Comparison of ENCODE assay signal across 20 mouse cellular contexts in the genomic region with DNA sequence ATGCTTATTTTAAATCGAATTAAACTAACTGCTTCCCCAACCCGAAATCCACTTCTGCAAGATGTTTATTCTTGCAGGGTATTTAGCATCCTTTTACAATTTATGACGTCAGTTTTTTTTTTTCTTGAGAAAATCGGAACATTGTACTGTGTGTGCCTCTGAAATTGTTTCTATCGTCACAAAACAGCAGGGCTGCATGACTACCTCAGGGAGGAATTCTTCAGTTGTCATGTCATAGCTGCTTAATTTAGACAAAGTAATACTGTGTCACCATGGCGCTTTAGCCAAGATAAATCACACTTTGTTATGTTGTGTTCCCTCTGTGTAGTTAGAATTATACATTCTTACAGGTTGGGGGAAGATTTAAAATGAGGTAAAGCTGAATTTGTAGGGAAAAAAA.
A peak's percentile ranks its signal among the peaks of the same experiment; 100 is the strongest.
DNase-seq lines count a peak whose midpoint lies in the region; ATAC-seq and TF ChIP-seq lines count a peak whose summit lies in the region.
"Had no signal": no experiment of that assay in that cellular context is flagged by ENCODE, and none has a peak within 500 bp of the region (broad histone marks: within the 10 kb centered on the region; RNA-seq: fewer than 3 reads in every experiment).

No protein-coding gene starts in this region.

- DNase-seq in embryo, embryonic 10 days (ENCODE audit: low spot score) = peak; percentile 43
- DNase-seq in embryo, embryonic 9.5 days (ENCODE audit: extremely low spot score) = no peak
- no peak for DNase-seq in heart, postnatal 36 days
- DNase-seq in kidney, postnatal 0 days (ENCODE audit: low spot score) = peak; percentile 47
- no peak for DNase-seq in kidney, postnatal 25 days
- DNase-seq: cerebellum, adult 11 months; cerebellum, postnatal 25 days; gastrocnemius, postnatal 14 days; kidney, adult 18-20 months; lung, postnatal 10 days; right cerebral cortex, postnatal 25 days had no signal

- WGBS in heart, embryonic 16.5 days = 22% methylated on average over 6 of the region's 6 CpGs
- WGBS in kidney, postnatal 0 days = 27% methylated on average over 6 of the region's 6 CpGs
- WGBS in forebrain, embryonic 13.5 days = 19% methylated on average over 6 of the region's 6 CpGs
- 24% methylated on average over 6 of the region's 6 CpGs for WGBS in intestine, embryonic 15.5 days

- H3K36me3 ChIP-seq in heart, embryonic 16.5 days (ENCODE audit: control insufficient read depth, insufficient read depth) = no peaks in the 10 kb centered on the region
- H3K36me3 ChIP-seq in kidney, postnatal 0 days (ENCODE audit: insufficient read depth, low read length) = no peaks in the 10 kb centered on the region
- no peaks in the 10 kb centered on the region for H3K36me3 ChIP-seq in forebrain, embryonic 13.5 days (ENCODE audit: poor library complexity, severe bottlenecking)
- H3K36me3 ChIP-seq in intestine, embryonic 15.5 days = no peaks in the 10 kb centered on the region
- H3K36me3 ChIP-seq: embryonic facial prominence, embryonic 13.5 days; hindbrain, embryonic 10.5 days; limb, embryonic 13.5 days; liver, embryonic 15.5 days; neural tube, embryonic 12.5 days had no signal

- H3K9me3 ChIP-seq in heart, embryonic 16.5 days (replicated peaks; ENCODE audit: control insufficient read depth, low read length) = no peaks in the 10 kb centered on the region
- no peaks in the 10 kb centered on the region for H3K9me3 ChIP-seq in kidney, postnatal 0 days (replicated peaks; ENCODE audit: low read length)
- H3K9me3 ChIP-seq in forebrain, embryonic 13.5 days (replicated peaks) = no peaks in the 10 kb centered on the region
- H3K9me3 ChIP-seq in intestine, embryonic 15.5 days = no peaks in the 10 kb centered on the region
- H3K9me3 ChIP-seq: embryonic facial prominence, embryonic 13.5 days; limb, embryonic 13.5 days; liver, embryonic 15.5 days; neural tube, embryonic 12.5 days had no signal

- 0 out of 2 replicates have a peak overlapping the region, but pooled peaks have one; percentile 31 for H3K4me2 ChIP-seq in heart, embryonic 16.5 days (ENCODE audit: low read depth, low read length)
- no peak overlapping the region for H3K4me2 ChIP-seq in kidney, postnatal 0 days (ENCODE audit: low read length)
- H3K4me2 ChIP-seq in forebrain, embryonic 13.5 days = no peak overlapping the region
- no peak overlapping the region for H3K4me2 ChIP-seq in intestine, embryonic 15.5 days (replicated peaks)
- H3K4me2 ChIP-seq: embryonic facial prominence, embryonic 13.5 days; limb, embryonic 13.5 days; liver, embryonic 15.5 days; neural tube, embryonic 12.5 days had no signal

- intact Hi-C loops in heart, postnatal 36 days (cut with DNase I) = no loop called here

- H3K27ac ChIP-seq in heart, embryonic 16.5 days (ENCODE audit: low read length) = no peak overlapping the region
- H3K27ac ChIP-seq in kidney, postnatal 0 days = no peak overlapping the region
- H3K27ac ChIP-seq in forebrain, embryonic 13.5 days = no peak overlapping the region
- no peak overlapping the region for H3K27ac ChIP-seq in intestine, embryonic 15.5 days
- H3K27ac ChIP-seq: embryonic facial prominence, embryonic 13.5 days; hindbrain, embryonic 10.5 days; left cerebral cortex, adult 2 months; limb, embryonic 13.5 days; liver, embryonic 15.5 days; neural tube, embryonic 12.5 days had no signal

- H3K4me3 ChIP-seq in heart, embryonic 16.5 days (ENCODE audit: low read length) = no peak overlapping the region
- H3K4me3 ChIP-seq in kidney, postnatal 0 days (replicated peaks; ENCODE audit: low read depth, low read length) = no peak overlapping the region
- H3K4me3 ChIP-seq in forebrain, embryonic 13.5 days = no peak overlapping the region
- no peak overlapping the region for H3K4me3 ChIP-seq in intestine, embryonic 15.5 days (replicated peaks)
- H3K4me3 ChIP-seq: embryonic facial prominence, embryonic 13.5 days; hindbrain, embryonic 10.5 days; left cerebral cortex, adult 2 months; limb, embryonic 13.5 days; liver, embryonic 15.5 days; neural tube, embryonic 12.5 days had no signal

- H3K9ac ChIP-seq in heart, embryonic 16.5 days (ENCODE audit: low read length) = peak overlapping the region; percentile 38; the same call in 1 of the 2 replicates
- no peak overlapping the region for H3K9ac ChIP-seq in kidney, postnatal 0 days (ENCODE audit: low read depth, low read length)
- no peak overlapping the region for H3K9ac ChIP-seq in forebrain, embryonic 13.5 days
- no peak overlapping the region for H3K9ac ChIP-seq in intestine, embryonic 15.5 days
- H3K9ac ChIP-seq: embryonic facial prominence, embryonic 13.5 days; limb, embryonic 13.5 days; liver, embryonic 15.5 days; neural tube, embryonic 12.5 days had no signal

- no peaks in the 10 kb centered on the region for H3K27me3 ChIP-seq in heart, embryonic 16.5 days (ENCODE audit: control insufficient read depth, insufficient read depth, low read length)
- no peaks in the 10 kb centered on the region for H3K27me3 ChIP-seq in kidney, postnatal 0 days (ENCODE audit: insufficient read depth, low read length)
- H3K27me3 ChIP-seq in forebrain, embryonic 13.5 days = no peaks in the 10 kb centered on the region
- no peaks in the 10 kb centered on the region for H3K27me3 ChIP-seq in intestine, embryonic 15.5 days (replicated peaks)
- H3K27me3 ChIP-seq: embryonic facial prominence, embryonic 13.5 days; limb, embryonic 13.5 days; liver, embryonic 15.5 days; neural tube, embryonic 12.5 days had no signal

- H3K4me1 ChIP-seq in heart, embryonic 16.5 days (ENCODE audit: control insufficient read depth, insufficient read depth, low read length) = no peaks in the 10 kb centered on the region
- no peaks in the 10 kb centered on the region for H3K4me1 ChIP-seq in kidney, postnatal 0 days (replicated peaks; ENCODE audit: insufficient read depth, low read length)
- H3K4me1 ChIP-seq in forebrain, embryonic 13.5 days = no peaks in the 10 kb centered on the region
- H3K4me1 ChIP-seq in intestine, embryonic 15.5 days (replicated peaks) = no peaks in the 10 kb centered on the region
- H3K4me1 ChIP-seq: embryonic facial prominence, embryonic 13.5 days; limb, embryonic 13.5 days; liver, embryonic 15.5 days; neural tube, embryonic 12.5 days had no signal

- TF ChIP-seq CTCF in kidney, postnatal 0 days (IDR thresholded peaks at IDR 0.05; ENCODE audit: low read depth) = no peak

- peak; percentile 82 for ATAC-seq in heart, embryonic 16.5 days (replicated peaks; ENCODE audit: extremely low read depth, insufficient read depth, low FRiP score)
- ATAC-seq in kidney, postnatal 0 days (replicated peaks; ENCODE audit: low FRiP score, low read depth) = no peak
- peak; percentile 80 for ATAC-seq in forebrain, embryonic 13.5 days
- no peak for ATAC-seq in intestine, embryonic 15.5 days

Comparison
In these comparisons a context has a peak if more than half of its experiments do, and no peak if none do; other contexts are left out.
1. DNase-seq: peak in embryo, embryonic 10 days (single experiment) and kidney, postnatal 0 days (single experiment); none in embryo, embryonic 9.5 days (single experiment), heart, postnatal 36 days (0 of 2) and kidney, postnatal 25 days (0 of 2).
2. ATAC-seq: peak in heart, embryonic 16.5 days (single experiment) and forebrain, embryonic 13.5 days (single experiment); none in kidney, postnatal 0 days (single experiment) and intestine, embryonic 15.5 days (single experiment).